Mouse (Mus musculus): ENCODE measurements around the gene Smpd3. TPM values are rescaled to one million over a fixed set of nuclear protein-coding genes. Genes with fewer than 3 reads are reported as not detected.
A peak's percentile ranks its signal among the peaks of the same experiment; 100 is the strongest.
"Not testable (repeated sequence)": the region's sequence is repeated elsewhere in the genome, so short reads cannot be mapped to it uniquely, and the experiment has no call there.

Smpd3 gene
- polyA plus RNA-seq, 1 experiment from 2014 or later: 57.8 TPM

GRCm38 (mm10) chr8:106320002-106320401 is 17.8 kb downstream of the Smpd3 start:
- Histone ChIP-seq H3K4me3 (no peak overlapping the region), H3K9ac (no peak overlapping the region), H3K36me3 (no peaks in the 10 kb centered on the region), H3K4me2 (no peak overlapping the region), H3K9me3 (no peaks in the 10 kb centered on the region), H3K4me1 (replicated peaks) (peaks cover 34% of the 10 kb centered on the region), H3K27me3 (no peaks in the 10 kb centered on the region), H3K27ac (replicated peaks) (0 out of 2 replicates have a peak overlapping the region, but pooled peaks have one; percentile 5)
- 55% methylated on average over 6 of the region's 6 CpGs for WGBS
- ATAC-seq (ENCODE audit: low FRiP score, low read depth): no peak; the same call in 1 of the 2 replicates

GRCm38 (mm10) chr8:106317091-106317490 is 20.7 kb downstream of the Smpd3 start:
- Histone ChIP-seq H3K27ac (replicated peaks) (no peak overlapping the region), H3K36me3 (no peaks in the 10 kb centered on the region), H3K9me3 (no peaks in the 10 kb centered on the region), H3K4me3 (no peak overlapping the region), H3K4me1 (replicated peaks) (peaks cover 20% of the 10 kb centered on the region), H3K27me3 (no peaks in the 10 kb centered on the region), H3K9ac (no peak overlapping the region), H3K4me2 (no peak overlapping the region)
- no peak for ATAC-seq (ENCODE audit: low FRiP score, low read depth)
- 74% methylated on average over 4 of the region's 4 CpGs for WGBS

GRCm38 (mm10) chr8:106316506-106316905 is 21.3 kb downstream of the Smpd3 start:
- no peak overlapping the region for H3K27ac ChIP-seq (replicated peaks)
- 69% methylated on average over 10 of the region's 10 CpGs for WGBS
- ATAC-seq (ENCODE audit: low FRiP score, low read depth): no peak

GRCm38 (mm10) chr8:106315402-106316187 is 22.2 kb downstream of the Smpd3 start:
- Histone ChIP-seq H3K9me3 (no peaks in the 10 kb centered on the region), H3K4me1 (replicated peaks) (peaks cover 12% of the 10 kb centered on the region), H3K36me3 (no peaks in the 10 kb centered on the region), H3K27ac (replicated peaks) (no peak overlapping the region), H3K9ac (no peak overlapping the region), H3K4me3 (no peak overlapping the region), H3K4me2 (no peak overlapping the region), H3K27me3 (no peaks in the 10 kb centered on the region)
- ATAC-seq (ENCODE audit: low FRiP score, low read depth): no peak
- WGBS: 92% methylated on average over 6 of the region's 6 CpGs

More at GRCm38 (mm10) chr8:106316506-106316905, 21.3 kb downstream of the Smpd3 start:
- Histone ChIP-seq H3K36me3 (no peaks in the 10 kb centered on the region), H3K4me3 (no peak overlapping the region), H3K9ac (no peak overlapping the region), H3K4me1 (replicated peaks) (peaks cover 17% of the 10 kb centered on the region), H3K4me2 (no peak overlapping the region), H3K9me3 (no peaks in the 10 kb centered on the region), H3K27me3 (no peaks in the 10 kb centered on the region)

- Histone ChIP-seq H3K4me2 (no peak overlapping the region), H3K27ac (replicated peaks) (no peak overlapping the region), H3K9me3 (no peaks in the 10 kb centered on the region), H3K4me1 (replicated peaks) (peaks cover 5% of the 10 kb centered on the region), H3K4me3 (no peak overlapping the region), H3K9ac (no peak overlapping the region), H3K36me3 (no peaks in the 10 kb centered on the region), H3K27me3 (no peaks in the 10 kb centered on the region)
- ATAC-seq (ENCODE audit: low FRiP score, low read depth): 0 out of 2 replicates have a peak, but pooled peaks have one; percentile 15
- WGBS: 60% methylated on average over 2 of the region's 2 CpGs
Measured at GRCm38 (mm10) chr8:106313799-106314198, 24.0 kb downstream of the Smpd3 start.

- Histone ChIP-seq H3K9ac (no peak overlapping the region), H3K4me1 (replicated peaks) (peaks cover 5% of the 10 kb centered on the region), H3K36me3 (no peaks in the 10 kb centered on the region), H3K27me3 (no peaks in the 10 kb centered on the region), H3K27ac (replicated peaks) (no peak overlapping the region), H3K4me3 (no peak overlapping the region), H3K4me2 (no peak overlapping the region), H3K9me3 (no peaks in the 10 kb centered on the region)
- 85% methylated on average over 6 of the region's 6 CpGs for WGBS
- ATAC-seq (ENCODE audit: low FRiP score, low read depth): 0 out of 2 replicates have a peak, but pooled peaks have one; percentile 19
Measured at GRCm38 (mm10) chr8:106313120-106313737, 24.6 kb downstream of the Smpd3 start.

GRCm38 (mm10) chr8:106311967-106312366 is 25.8 kb downstream of the Smpd3 start:
- Histone ChIP-seq H3K9me3 (no peaks in the 10 kb centered on the region), H3K4me1 (replicated peaks) (peaks cover 5% of the 10 kb centered on the region; the same call in 1 of the 2 replicates), H3K27me3 (no peaks in the 10 kb centered on the region), H3K9ac (no peak overlapping the region), H3K4me2 (no peak overlapping the region), H3K36me3 (no peaks in the 10 kb centered on the region), H3K27ac (replicated peaks) (no peak overlapping the region), H3K4me3 (no peak overlapping the region)
- WGBS: 97% methylated on average over 1 of the region's 1 CpGs
- no peak for ATAC-seq (ENCODE audit: low FRiP score, low read depth)

- Histone ChIP-seq H3K9ac (no peak overlapping the region), H3K4me1 (replicated peaks) (peaks cover 5% of the 10 kb centered on the region; the same call in 1 of the 2 replicates), H3K27ac (replicated peaks) (no peak overlapping the region), H3K36me3 (no peaks in the 10 kb centered on the region), H3K4me3 (no peak overlapping the region), H3K9me3 (no peaks in the 10 kb centered on the region), H3K4me2 (no peak overlapping the region), H3K27me3 (no peaks in the 10 kb centered on the region)
- 90% methylated on average over 5 of the region's 5 CpGs for WGBS
- ATAC-seq (ENCODE audit: low FRiP score, low read depth): no peak
Measured at GRCm38 (mm10) chr8:106310026-106310652, 27.6 kb downstream of the Smpd3 start.

GRCm38 (mm10) chr8:106308082-106308786 is 29.6 kb downstream of the Smpd3 start:
- not testable (repeated sequence) for H3K36me3 ChIP-seq; H3K27me3 ChIP-seq; H3K9ac ChIP-seq; H3K4me3 ChIP-seq; H3K4me2 ChIP-seq; H3K9me3 ChIP-seq; H3K4me1 ChIP-seq (replicated peaks); H3K27ac ChIP-seq (replicated peaks)
- 0 out of 2 replicates have a peak, but pooled peaks have one; percentile 19 for ATAC-seq (ENCODE audit: low FRiP score, low read depth)
- WGBS: 73% methylated on average over 6 of the region's 6 CpGs

- H3K27me3 ChIP-seq: no peaks in the 10 kb centered on the region
- H3K36me3 ChIP-seq: no peaks in the 10 kb centered on the region
- ATAC-seq (ENCODE audit: low FRiP score, low read depth): no peak
- peaks cover 5% of the 10 kb centered on the region; the same call in 1 of the 2 replicates for H3K4me1 ChIP-seq (replicated peaks)
- H3K9me3 ChIP-seq: no peaks in the 10 kb centered on the region
- H3K4me2 ChIP-seq: no peak overlapping the region
- H3K4me3 ChIP-seq: no peak overlapping the region
- WGBS: 57% methylated on average over 2 of the region's 2 CpGs
- no peak overlapping the region for H3K9ac ChIP-seq
- no peak overlapping the region for H3K27ac ChIP-seq (replicated peaks)
Measured at GRCm38 (mm10) chr8:106307586-106307985, 30.2 kb downstream of the Smpd3 start.

GRCm38 (mm10) chr8:106306711-106307248 is 31.0 kb downstream of the Smpd3 start:
- H3K4me1 ChIP-seq (replicated peaks); H3K4me3 ChIP-seq; H3K9ac ChIP-seq; H3K36me3 ChIP-seq; ATAC-seq (ENCODE audit: low FRiP score, low read depth); H3K9me3 ChIP-seq; H3K27me3 ChIP-seq; H3K4me2 ChIP-seq; H3K27ac ChIP-seq (replicated peaks): not testable (repeated sequence)
- WGBS: 23% methylated on average over 2 of the region's 2 CpGs
